Mouse (Mus musculus) forebrain, embryonic 11.5 days (tissue): ENCODE results near the gene Nup160. TPM values are rescaled to one million over a fixed set of nuclear protein-coding genes. Genes with fewer than 3 reads are reported as not detected.

Experiments used
- ATAC-seq: fragments of 200-750 bp; cut with Nextera tagmentation; replicated peaks from 2 replicates; pipeline ENCODE4 v1.8.0; 2017; ENCODE audit warnings: moderate TSS enrichment; ENCODE audit not compliant: low FRiP score
- DNase-seq: peaks from one replicate; pipeline ENCODE4 v3.0.0-alpha.2; 2017; ENCODE audit warnings: low spot score
- H3K27ac ChIP-seq: fragments of 300-500 bp; sonication (generic); 2 replicates; pipeline ENCODE4 v1.5.1; 2014; ENCODE audit warnings: low read depth, low read length
- H3K27me3 ChIP-seq: fragments of 300-500 bp; sonication (generic); 2 replicates; pipeline ENCODE4 v1.6.1; 2014; ENCODE audit warnings: mild to moderate bottlenecking, low read length, mixed read lengths; ENCODE audit not compliant: control insufficient read depth, insufficient read depth
- H3K36me3 ChIP-seq: fragments of 300-500 bp; sonication (generic); 2 replicates; pipeline ENCODE4 v1.6.1; 2014; ENCODE audit warnings: mild to moderate bottlenecking, low read length, moderate library complexity, mixed read lengths; ENCODE audit not compliant: control insufficient read depth, insufficient read depth
- H3K4me1 ChIP-seq: fragments of 300-500 bp; sonication (generic); replicated peaks from 2 replicates; pipeline ENCODE4 v1.6.1; 2014; ENCODE audit warnings: low read length, mixed read lengths; ENCODE audit not compliant: control insufficient read depth, insufficient read depth
- H3K4me2 ChIP-seq: fragments of 300-500 bp; sonication (generic); 2 replicates; pipeline ENCODE4 v1.6.1; 2014; ENCODE audit warnings: low read depth, mild to moderate bottlenecking, low read length, moderate library complexity, mixed read lengths; ENCODE audit not compliant: severe bottlenecking
- H3K4me3 ChIP-seq: fragments of 300-500 bp; sonication (generic); 2 replicates; pipeline ENCODE4 v1.5.1; 2014; ENCODE audit warnings: low read depth, low read length
- H3K9ac ChIP-seq: fragments of 300-500 bp; sonication (generic); 2 replicates; pipeline ENCODE4 v1.6.1; 2014; ENCODE audit warnings: low read length
- H3K9me3 ChIP-seq: fragments of 300-500 bp; sonication (generic); 2 replicates; pipeline ENCODE4 v1.6.1; 2016; ENCODE audit warnings: low read length, mixed read lengths; ENCODE audit not compliant: control insufficient read depth
- WGBS: fragments of 180-500 bp; shearing (Covaris S2); extraction: QIAGEN DNeasy Blood & Tissue Kit; methylation state at CpG from one replicate; pipeline ENCODE4 v1.1.7; 2014; 5-methylcytosine and 5-hydroxymethylcytosine counted together
- polyA plus RNA-seq: library from polyadenylated mRNA; unstranded; fragments of >200 nt; fragmentation: Nextera tagmentation; extraction: Ambion mirVana; gene quantifications from 2 replicates; pipeline ENCODE4 v1.2.1, GENCODE M21; 2014

The Nup160 gene
- polyA plus RNA-seq, 1 experiment from 2014 or later, result 64.1 TPM

DNA sequence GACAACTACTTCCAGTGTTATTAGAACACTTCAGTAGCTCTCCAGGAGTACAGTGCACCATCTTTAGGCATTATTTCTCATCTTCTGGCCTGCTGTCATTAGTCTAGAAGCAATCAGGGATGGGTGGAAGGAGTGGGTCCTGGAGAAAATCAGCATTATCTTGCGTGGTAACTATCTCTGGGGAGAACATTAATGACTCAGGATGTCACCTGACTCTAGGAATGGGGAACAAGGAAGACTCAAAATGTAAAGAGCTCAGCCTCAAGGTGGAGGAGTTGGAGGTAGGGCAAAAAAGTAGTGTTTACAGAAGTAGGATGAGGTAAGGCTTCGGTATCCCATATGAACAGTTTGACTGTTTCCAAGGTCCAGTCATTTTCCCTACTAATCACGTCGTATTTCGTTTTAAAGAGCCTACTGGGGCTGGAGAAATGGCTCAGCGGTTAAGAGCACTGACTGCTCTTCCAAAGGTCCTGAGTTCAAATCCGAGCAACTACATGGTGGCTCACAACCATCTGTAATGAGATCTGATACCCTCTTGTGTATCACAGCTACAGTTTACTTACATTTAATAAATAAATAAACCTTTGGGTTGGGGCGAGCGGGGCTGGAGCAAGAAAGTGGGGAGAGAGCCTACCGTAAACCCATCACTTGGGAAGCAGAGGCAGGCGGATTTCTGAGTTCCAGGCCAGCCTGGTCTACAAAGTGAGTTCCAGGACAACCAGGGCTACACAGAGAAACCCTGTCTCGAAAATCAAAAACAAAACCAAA is 67.5 kb downstream of the Nup160 start:
- DNase-seq (no peak), ATAC-seq (peak; percentile 3)
- Histone ChIP-seq H3K4me2 (peak overlapping the region; percentile 54), H3K27ac (peak overlapping the region; percentile 92), H3K36me3 (peaks cover 2% of the 10 kb centered on the region; the same call in 1 of the 2 replicates), H3K9ac (peak overlapping the region; percentile 61), H3K4me1 (peaks cover 2% of the 10 kb centered on the region), H3K9me3 (no peaks in the 10 kb centered on the region), H3K4me3 (peak overlapping the region; percentile 93), H3K27me3 (no peaks in the 10 kb centered on the region)
- WGBS, result 68% methylated on average over 12 of the region's 12 CpGs

DNA sequence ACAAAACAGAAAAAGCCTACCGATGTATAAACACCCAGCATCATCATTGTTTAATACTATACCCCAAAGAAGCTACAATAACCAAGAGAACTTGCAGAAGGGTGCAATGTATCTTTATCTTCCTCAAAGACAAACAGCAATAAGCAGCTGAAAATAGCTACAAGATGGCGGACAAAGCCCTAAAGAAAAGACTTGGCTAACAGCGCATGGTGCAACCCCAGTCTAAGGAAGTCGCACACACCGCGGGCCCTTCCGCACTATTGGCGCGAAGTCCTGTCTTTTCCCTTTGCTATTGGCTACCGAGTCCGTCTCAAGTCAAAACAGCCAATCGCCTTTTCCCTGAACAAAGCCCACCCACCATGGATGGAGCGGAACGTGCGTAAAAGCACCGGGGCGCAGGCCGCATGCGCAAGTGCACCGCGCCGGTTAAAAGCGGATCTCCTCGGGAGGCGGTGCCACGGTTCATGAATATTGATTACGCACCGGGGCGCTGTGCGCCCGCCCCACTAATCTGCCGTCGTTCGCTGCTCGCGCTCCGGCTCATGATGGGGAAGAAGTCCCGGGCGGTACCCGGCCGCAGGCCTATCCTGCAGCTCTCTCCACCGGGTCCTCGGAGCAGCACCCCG is 68.2 kb downstream of the Nup160 start, which contains the start of gene Fnbp4:
Fnbp4 (plus strand) TSS at position 318 of the 626 bp plus-strand sequence.
- peaks cover 2% of the 10 kb centered on the region; the same call in 1 of the 2 replicates for H3K36me3 ChIP-seq
- H3K4me3 ChIP-seq, result peak within 1 kb of the TSS; percentile 93
- 1% methylated on average over 41 of the region's 44 CpGs for WGBS
- peak; percentile 99 for ATAC-seq
- H3K27ac ChIP-seq, result peak within 1 kb of the TSS; percentile 92
- H3K4me1 ChIP-seq, result peaks cover 2% of the 10 kb centered on the region
- DNase-seq, result peak; percentile 97
- peak within 1 kb of the TSS; percentile 87 for H3K4me2 ChIP-seq
- H3K27me3 ChIP-seq, result no peaks in the 10 kb centered on the region
- H3K9me3 ChIP-seq, result no peaks in the 10 kb centered on the region
- H3K9ac ChIP-seq, result peak within 1 kb of the TSS; percentile 98

DNA sequence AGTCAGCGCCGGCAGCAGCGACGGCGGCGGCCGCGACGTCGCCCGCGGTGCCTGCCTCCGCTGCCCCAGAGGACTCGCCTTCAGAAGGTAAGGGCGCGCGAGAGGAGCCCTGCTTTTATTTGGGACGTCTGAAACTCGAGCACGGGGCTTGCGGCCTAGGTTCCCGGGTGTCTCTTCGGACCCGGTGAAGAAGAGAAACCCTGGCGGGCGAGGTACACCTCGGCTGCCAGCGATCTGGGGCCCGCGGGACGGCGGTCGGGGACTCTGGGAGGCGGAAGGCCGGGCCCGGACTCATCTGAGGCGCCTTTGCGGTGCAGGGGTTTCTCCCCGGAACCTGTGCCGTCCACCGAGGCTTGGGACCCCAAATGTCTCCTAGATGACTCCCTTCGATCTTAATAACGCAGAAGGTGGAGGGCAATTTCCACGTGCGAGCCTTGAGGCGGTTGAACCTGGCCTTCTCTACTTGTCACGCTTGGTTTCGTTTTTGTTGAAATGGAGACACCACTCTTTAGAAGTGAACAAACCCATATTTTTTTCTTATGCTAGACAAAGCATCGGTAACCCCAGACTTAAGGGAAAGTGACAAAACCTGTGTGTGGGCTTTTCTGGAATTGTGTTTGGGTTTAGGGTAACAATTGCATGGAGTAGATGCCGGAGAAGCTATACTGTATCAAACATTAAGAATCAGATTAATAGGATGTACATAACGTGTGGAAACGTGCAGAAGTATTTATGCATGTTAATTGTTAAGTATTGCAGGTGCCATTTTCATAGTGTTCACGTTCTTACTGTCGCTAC is 68.9 kb downstream of the Nup160 start:
- DNase-seq (no peak), ATAC-seq (no peak; the same call in 1 of the 2 replicates)
- under 1% methylated on average over 54 of the region's 54 CpGs for WGBS

DNA sequence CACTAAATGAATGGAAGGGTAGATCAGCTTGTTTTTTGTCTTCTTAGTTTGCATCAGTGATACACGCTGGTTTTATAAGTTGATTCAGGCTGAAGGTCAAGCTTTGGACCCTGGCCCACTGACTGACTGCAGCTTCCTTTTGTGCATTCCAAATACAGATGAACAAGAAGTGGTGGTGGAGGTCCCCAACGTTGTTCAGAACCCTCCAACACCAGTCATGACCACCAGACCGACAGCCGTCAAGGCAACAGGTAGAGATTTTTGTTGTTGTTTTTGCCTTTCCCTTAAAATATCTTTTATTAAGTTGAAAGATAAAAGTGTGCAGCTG is 69.5 kb downstream of the Nup160 start:
- Histone ChIP-seq H3K9me3 (no peaks in the 10 kb centered on the region), H3K27ac (no peak overlapping the region), H3K4me2 (peak overlapping the region; percentile 87), H3K36me3 (peaks cover 4% of the 10 kb centered on the region; the same call in 1 of the 2 replicates), H3K4me3 (peak overlapping the region; percentile 93), H3K4me1 (peaks cover 2% of the 10 kb centered on the region), H3K27me3 (no peaks in the 10 kb centered on the region), H3K9ac (peak overlapping the region; percentile 98)
- ATAC-seq (no peak), DNase-seq (no peak)
- 17% methylated on average over 4 of the region's 4 CpGs for WGBS

More for the DNA sequence above, 68.9 kb downstream of the Nup160 start:
- Histone ChIP-seq H3K4me3 (peak overlapping the region; percentile 93), H3K9me3 (no peaks in the 10 kb centered on the region), H3K36me3 (peaks cover 2% of the 10 kb centered on the region; the same call in 1 of the 2 replicates), H3K27ac (peak overlapping the region; percentile 90), H3K4me1 (peaks cover 2% of the 10 kb centered on the region), H3K9ac (peak overlapping the region; percentile 98), H3K27me3 (no peaks in the 10 kb centered on the region), H3K4me2 (peak overlapping the region; percentile 87)

DNA sequence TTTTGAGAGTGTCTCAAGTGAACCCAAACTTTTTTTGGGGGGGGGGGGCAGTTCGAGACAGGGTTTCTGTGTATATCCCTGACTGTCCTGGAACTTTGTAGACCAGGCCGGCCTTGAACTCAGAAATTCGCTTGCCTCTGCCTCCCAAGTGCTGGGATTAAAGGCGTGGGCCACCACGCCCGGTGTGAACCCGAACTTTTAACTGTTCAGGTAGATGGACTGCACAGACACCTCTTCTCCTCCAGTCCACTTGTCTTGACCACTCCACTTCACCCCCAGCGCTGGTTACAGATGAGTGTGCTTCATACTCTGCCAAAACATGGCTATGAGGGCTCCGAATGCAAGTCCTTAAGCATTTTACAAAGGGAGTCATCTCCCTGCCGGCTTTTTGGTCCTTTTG is 70.1 kb downstream of the Nup160 start:
- Histone ChIP-seq H3K4me2 (peak overlapping the region; percentile 87), H3K4me1 (peaks cover 2% of the 10 kb centered on the region), H3K9me3 (no peaks in the 10 kb centered on the region), H3K9ac (no peak overlapping the region), H3K36me3 (peaks cover 5% of the 10 kb centered on the region; the same call in 1 of the 2 replicates), H3K4me3 (peak overlapping the region; percentile 93), H3K27ac (no peak overlapping the region), H3K27me3 (no peaks in the 10 kb centered on the region)
- DNase-seq, result no peak
- ATAC-seq, result no peak
- 94% methylated on average over 10 of the region's 10 CpGs for WGBS

DNA sequence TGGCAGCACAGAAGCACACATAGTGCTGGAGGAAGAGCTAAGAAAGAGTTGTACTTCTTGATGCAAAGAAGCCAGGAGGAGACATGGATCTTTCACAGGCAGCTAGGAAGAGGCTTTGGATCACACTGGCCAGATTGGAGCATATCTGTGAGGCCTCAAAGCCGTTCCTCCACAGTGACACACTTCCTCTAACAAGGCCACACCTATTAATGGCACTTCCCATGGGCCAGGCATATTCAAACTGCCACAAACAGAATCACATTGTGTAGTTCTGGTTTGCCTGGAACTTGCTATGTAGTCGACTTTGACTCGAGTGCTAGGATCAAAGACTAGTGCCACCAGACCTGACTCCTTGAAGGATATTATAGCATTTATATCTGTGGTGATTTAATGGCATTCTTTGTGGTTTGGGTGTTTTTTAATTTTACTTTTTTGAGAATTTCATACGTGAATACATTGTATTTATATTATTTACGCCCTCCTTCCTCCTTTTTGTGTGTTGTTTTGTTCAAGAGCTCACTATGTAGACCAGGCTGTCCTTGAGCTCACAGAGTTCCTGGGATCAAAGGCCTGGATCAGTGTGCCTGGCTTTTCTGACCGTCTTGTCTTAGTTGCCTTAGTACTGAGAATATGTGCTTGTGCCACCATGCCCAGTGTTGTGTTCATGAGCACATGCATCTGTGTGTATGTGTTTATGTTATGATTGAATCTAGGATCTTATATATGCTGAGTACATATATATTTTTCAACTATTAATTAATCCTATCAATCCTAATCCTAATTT is 72.9 kb downstream of the Nup160 start:
- Histone ChIP-seq H3K27me3 (no peaks in the 10 kb centered on the region), H3K9ac (no peak overlapping the region), H3K4me2 (no peak overlapping the region), H3K4me1 (peaks cover 2% of the 10 kb centered on the region), H3K36me3 (peaks cover 15% of the 10 kb centered on the region; the same call in 1 of the 2 replicates), H3K27ac (no peak overlapping the region), H3K4me3 (no peak overlapping the region), H3K9me3 (no peaks in the 10 kb centered on the region)
- DNase-seq (no peak), ATAC-seq (no peak)
- WGBS, result 81% methylated on average over 6 of the region's 6 CpGs

DNA sequence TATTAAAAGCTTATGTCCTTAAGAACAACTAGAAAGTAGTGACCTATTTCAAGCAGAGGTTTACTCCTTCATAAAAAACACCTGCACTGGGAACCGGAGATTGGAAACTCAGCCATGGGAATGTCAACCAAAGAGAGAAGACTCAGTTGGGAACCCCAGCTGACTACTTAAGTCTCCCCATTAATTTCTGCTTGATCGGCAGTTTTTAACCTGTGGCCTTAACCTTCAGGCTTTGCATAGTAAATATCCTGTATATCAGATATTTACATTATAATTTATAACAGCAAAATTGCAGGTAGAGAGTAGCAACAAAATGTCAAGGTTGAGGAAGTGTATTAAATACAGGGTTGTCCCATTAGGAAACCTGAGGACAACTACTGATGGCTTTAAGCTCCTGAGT is 76.5 kb downstream of the Nup160 start:
- ATAC-seq (no peak), DNase-seq (no peak)
- H3K4me2 ChIP-seq, result no peak overlapping the region
- WGBS, result 93% methylated on average over 2 of the region's 2 CpGs
- no peaks in the 10 kb centered on the region; the same call in none of the 2 replicates for H3K4me1 ChIP-seq
- no peak overlapping the region for H3K9ac ChIP-seq
- H3K27ac ChIP-seq, result no peak overlapping the region
- peaks cover 28% of the 10 kb centered on the region for H3K36me3 ChIP-seq
- no peaks in the 10 kb centered on the region for H3K9me3 ChIP-seq
- no peak overlapping the region for H3K4me3 ChIP-seq
- no peaks in the 10 kb centered on the region for H3K27me3 ChIP-seq

DNA sequence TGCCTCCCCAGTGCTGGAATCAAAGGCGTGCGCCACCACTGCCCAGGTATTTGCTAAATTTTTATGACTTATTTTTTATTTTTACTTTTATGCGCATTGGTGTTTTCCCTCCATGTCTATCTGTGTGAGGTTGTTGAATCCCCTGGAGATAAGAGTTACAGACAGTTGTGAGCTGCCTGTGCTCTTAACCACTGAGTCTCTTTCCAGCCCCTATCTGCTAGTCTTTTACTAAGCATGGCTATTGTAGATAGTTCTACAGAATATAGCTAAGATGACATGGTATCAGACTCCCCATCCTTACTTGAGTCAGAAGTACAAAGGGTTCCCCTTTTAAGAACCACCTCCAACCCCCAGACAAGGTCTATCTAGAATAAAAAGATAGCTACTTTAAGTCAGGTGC is 77.2 kb downstream of the Nup160 start:
- Histone ChIP-seq H3K9ac (no peak overlapping the region), H3K27me3 (no peaks in the 10 kb centered on the region), H3K4me1 (no peaks in the 10 kb centered on the region; the same call in none of the 2 replicates), H3K4me3 (no peak overlapping the region), H3K27ac (no peak overlapping the region), H3K4me2 (no peak overlapping the region), H3K36me3 (peaks cover 28% of the 10 kb centered on the region), H3K9me3 (no peaks in the 10 kb centered on the region)
- DNase-seq, result no peak
- WGBS, result 97% methylated on average over 3 of the region's 3 CpGs
- ATAC-seq, result no peak
